Mouse (Mus musculus) gastrocnemius, adult 2 months (tissue): ENCODE data around the gene Bcl2a1b. TPM values are rescaled to one million over a fixed set of nuclear protein-coding genes. Genes with fewer than 3 reads are reported as not detected.
"Not testable (repeated sequence)": the region's sequence is repeated elsewhere in the genome, so short reads cannot be mapped to it uniquely, and the experiment has no call there.

Experiments used
- DNase-seq: peaks from one replicate; pipeline ENCODE4 v3.0.0; 2022
- H3K27ac ChIP-seq: fragments of 200-600 bp; 2 replicates; pipeline ENCODE4 v1.8.1; 2022; ENCODE audit warnings: mild to moderate bottlenecking
- H3K4me3 ChIP-seq: fragments of 200-600 bp; 2 replicates; pipeline ENCODE4 v1.8.1; 2022; ENCODE audit warnings: mild to moderate bottlenecking, moderate library complexity
- CTCF ChIP-seq: fragments of 200-600 bp; IDR thresholded peaks from 2 replicates; pipeline ENCODE4 v1.8.1; 2022; ENCODE audit warnings: antibody characterized with exemption, mild to moderate bottlenecking, moderate library complexity
- intact Hi-C: fragments of 180-260 bp; cut with DNase I; formaldehyde crosslinking; loops from one replicate; pipeline ENCODE4 v1.15.1; 2025
- total RNA-seq, 2 experiments: library from RNA; stranded (reverse); gene quantifications; 2 replicates each; pipeline ENCODE4 v1.2.3; 2021

The Bcl2a1b gene
- total RNA-seq, 2 experiments from 2014 or later = not detected

GRCm38 (mm10) chr9:89226071-89226470 lies 27.1 kb downstream of the Bcl2a1b start:
- TF ChIP-seq CTCF = peak; percentile 40
- intact Hi-C loops = no loop called here
- Histone ChIP-seq H3K27ac (no peak overlapping the region), H3K4me3 (no peak overlapping the region)
- DNase-seq = no peak

GRCm38 (mm10) chr9:89228122-89228521 lies 29.1 kb downstream of the Bcl2a1b start:
- TF ChIP-seq CTCF = no peak
- Histone ChIP-seq H3K4me3 (no peak overlapping the region), H3K27ac (no peak overlapping the region)
- no peak for DNase-seq
- intact Hi-C loops = no loop called here

GRCm38 (mm10) chr9:89230897-89231497 lies 32.0 kb downstream of the Bcl2a1b start:
- peak; percentile 17 for DNase-seq
- H3K4me3 ChIP-seq, H3K27ac ChIP-seq, intact Hi-C loops: not testable (repeated sequence)
- TF ChIP-seq CTCF = peak; percentile 35; the same call in 1 of the 2 replicates

- H3K27ac ChIP-seq, intact Hi-C loops, DNase-seq: not testable (repeated sequence)
Measured at GRCm38 (mm10) chr9:89237131-89237530, 38.1 kb downstream of the Bcl2a1b start.

GRCm38 (mm10) chr9:89238976-89239505 lies 40.0 kb downstream of the Bcl2a1b start:
- H3K27ac ChIP-seq, DNase-seq, H3K4me3 ChIP-seq, intact Hi-C loops: not testable (repeated sequence)

More at GRCm38 (mm10) chr9:89237131-89237530, 38.1 kb downstream of the Bcl2a1b start:
- not testable (repeated sequence) for H3K4me3 ChIP-seq

GRCm38 (mm10) chr9:89240516-89241019 lies 41.6 kb downstream of the Bcl2a1b start:
- DNase-seq, H3K27ac ChIP-seq, H3K4me3 ChIP-seq, intact Hi-C loops: not testable (repeated sequence)

- no peak for TF ChIP-seq CTCF
- no peak overlapping the region for H3K27ac ChIP-seq
- DNase-seq = no peak
- intact Hi-C loops = no loop called here
- no peak overlapping the region for H3K4me3 ChIP-seq
Measured at GRCm38 (mm10) chr9:89253400-89253799, 54.4 kb downstream of the Bcl2a1b start.

GRCm38 (mm10) chr9:89256556-89257335 lies 57.7 kb downstream of the Bcl2a1b start:
- intact Hi-C loops = no loop called here
- Histone ChIP-seq H3K4me3 (no peak overlapping the region), H3K27ac (no peak overlapping the region)
- no peak for DNase-seq
- TF ChIP-seq CTCF = no peak

Other genes with a start within 250 kb of the Bcl2a1b start
- gene Bcl2a1a, start 242.3 kb upstream of the Bcl2a1b start, total RNA-seq = not detected
- gene Trim43b, start 106.4 kb upstream of the Bcl2a1b start, total RNA-seq = not detected
- not detected for gene Gm29094, start 170 bp downstream of the Bcl2a1b start, total RNA-seq
- gene Mthfs, start 11.5 kb downstream of the Bcl2a1b start, total RNA-seq = 10 to 100 TPM; 10.3 to 16.4 TPM